Mouse (Mus musculus): Measurements from ENCODE around the gene Wbp1.

Gene Wbp1

DNA sequence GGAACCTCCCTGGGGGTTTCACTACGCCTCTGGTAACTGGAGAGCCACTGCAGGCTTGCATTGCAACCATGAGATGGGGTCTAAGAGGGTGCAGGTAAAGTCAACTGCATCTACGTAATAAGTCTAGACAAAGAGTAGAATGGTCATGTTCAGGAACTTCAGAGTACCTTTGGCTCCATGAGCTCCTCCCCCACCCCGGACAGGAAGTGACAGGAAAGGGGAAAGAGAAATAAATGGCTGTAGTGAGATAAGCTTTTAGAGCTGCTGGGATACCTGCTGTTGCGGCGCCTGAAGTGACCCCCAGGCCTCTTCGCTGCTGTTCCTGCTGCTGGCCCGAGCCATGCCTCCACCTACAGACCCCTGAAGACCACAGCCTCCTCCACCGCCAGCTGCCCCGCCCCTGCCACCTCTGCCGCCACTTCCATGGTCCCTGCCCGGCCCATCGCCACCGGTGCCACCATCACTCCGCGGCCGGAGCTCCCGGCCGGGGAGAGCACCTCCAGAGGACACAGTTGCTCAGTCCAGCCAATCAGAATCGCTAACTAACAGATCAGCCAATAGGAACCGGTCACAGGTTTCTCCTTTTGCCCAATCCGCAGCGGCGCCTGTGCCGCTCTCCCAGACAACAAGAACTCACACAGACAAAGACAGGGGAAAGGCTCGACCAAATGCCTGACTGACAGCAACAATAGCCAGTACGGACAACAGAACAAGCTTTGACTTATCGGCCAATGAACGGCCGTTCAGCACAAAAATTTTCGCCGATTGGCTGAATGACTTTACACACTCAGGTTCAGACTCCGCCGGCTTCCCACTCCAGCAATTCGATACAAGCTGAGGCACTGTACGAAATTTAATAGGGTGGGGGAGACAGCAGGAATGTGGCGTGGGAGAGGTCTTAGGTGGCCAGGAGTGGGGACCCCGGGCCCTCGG, at the start of gene Wbp1:
Wbp1 (minus strand) TSS at position 630 of the 933 bp plus-strand sequence.
- DNase-seq (ENCODE audit: low spot score) = peak; percentile 99

DNA sequence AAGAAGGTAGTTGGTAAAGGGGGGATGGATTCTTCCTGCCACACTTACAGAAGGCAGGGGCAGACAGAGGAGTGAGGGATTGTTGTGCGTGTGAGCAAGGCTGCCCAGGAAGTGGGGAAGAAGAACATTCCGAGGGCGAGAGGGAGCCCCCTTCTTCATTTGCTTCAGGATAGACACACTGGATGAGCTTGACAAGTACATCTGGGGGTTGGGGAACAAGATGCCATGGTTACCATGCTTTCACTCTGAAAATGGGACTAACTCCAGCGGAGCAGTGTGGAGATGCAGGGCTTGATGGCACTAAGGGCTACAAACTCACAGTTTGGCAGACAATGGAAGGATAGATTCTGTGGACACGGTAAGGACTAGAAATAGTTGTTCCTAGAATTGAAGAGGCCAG, 49.7 kb upstream of the Wbp1 start:
- DNase-seq (ENCODE audit: low spot score) = no peak

GRCm38 (mm10) chr6:83169872-83170271, 48.5 kb upstream of the Wbp1 start:
- no peak for DNase-seq (ENCODE audit: low spot score)

- DNase-seq (ENCODE audit: low spot score) = peak; percentile 60
Observed at GRCm38 (mm10) chr6:83166243-83166630, 44.9 kb upstream of the Wbp1 start.

DNA sequence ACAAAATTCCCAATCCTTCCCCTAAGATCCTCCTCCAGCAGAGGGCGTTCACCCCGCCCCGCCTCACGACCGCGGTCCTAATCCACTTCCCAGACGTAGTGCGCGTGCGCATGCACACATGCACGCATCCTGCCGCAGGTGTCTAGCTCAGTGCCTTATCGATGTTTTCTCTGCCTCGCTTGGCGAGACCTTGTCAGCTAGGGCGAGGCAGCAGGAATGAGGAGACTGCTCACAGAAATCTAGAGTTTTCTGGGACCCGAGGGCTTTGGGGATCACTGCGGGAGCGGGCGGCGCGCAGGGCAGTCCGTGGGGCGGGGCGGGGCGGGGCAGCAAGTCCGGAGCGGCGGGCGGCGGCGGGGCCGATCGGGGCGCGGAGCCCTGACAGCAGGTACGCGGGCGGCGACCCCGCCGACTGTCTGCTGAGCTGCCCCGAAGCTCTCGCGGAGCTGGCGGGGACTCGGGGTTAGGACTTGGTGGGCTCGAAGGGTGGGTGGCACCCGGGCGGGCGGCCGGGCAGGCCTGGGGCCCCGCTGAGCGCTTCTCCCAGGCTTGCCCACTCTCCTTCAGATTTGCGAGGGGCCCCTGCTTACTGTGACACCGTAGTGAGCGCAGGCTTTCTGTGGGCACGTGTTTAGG, 44.4 kb upstream of the Wbp1 start, which contains the start of gene Dctn1:
Dctn1 (plus strand) TSS at position 314 of the 636 bp plus-strand sequence.
- peak; percentile 94 for DNase-seq (ENCODE audit: low spot score)

GRCm38 (mm10) chr6:83165026-83165606, 43.8 kb upstream of the Wbp1 start:
- DNase-seq (ENCODE audit: low spot score) = no peak

DNA sequence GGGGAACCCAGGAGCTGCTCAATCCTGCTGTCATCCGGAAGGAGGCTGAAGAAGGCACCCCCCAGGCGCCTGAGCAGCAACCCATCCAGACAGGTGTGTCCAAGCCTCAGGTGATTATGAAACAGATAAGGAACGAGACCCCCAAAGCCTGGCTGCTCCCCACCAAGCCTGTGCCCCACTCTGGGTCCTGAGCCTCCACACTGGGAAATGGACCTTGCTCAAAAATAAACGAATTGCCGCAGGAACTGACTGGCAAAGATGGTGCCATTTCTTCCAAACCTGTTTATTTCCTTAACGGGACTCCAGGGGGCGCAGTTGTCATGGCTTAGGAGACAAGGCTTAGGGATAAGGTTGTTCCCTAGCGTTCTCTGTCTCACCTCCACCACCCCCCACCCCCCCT, 41.3 kb upstream of the Wbp1 start:
- DNase-seq (ENCODE audit: low spot score) = peak; percentile 74

DNA sequence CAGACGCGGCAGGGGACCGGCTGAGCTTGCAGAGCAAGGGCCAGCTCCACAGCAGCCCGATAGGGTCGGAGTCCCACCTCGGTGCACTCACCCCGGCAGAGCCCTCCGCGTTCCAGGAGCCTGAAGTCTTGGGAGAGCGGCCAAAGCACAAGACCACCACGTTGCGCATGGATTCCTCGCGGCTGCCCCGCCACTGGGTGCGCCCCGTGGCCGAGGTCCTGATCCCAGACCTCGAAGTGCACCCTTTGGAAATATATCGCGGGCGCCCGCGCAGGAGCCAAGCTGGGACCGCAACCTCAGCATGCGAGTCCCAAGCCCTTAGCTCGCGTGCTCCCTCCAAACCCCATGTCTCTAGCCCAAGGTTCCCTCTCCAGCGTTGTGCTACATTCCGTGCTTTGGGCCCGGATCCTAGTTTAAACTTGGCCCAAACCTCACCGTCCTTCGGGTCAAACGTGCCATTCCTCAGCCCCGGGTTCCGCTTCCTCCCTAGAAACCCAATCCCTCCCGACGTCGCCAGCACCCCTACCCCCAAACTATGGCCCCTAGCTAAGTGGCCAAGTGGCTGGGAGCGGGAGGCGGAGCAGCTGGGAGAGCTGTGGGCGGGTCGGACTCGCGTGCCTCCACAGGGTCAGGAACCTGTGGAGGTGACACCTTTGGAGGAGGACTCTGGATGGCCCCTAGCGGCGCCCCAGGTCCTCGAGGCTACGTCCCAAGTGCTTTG, 40.7 kb upstream of the Wbp1 start:
- no peak for DNase-seq (ENCODE audit: low spot score)

- DNase-seq (ENCODE audit: low spot score) = no peak
Observed at GRCm38 (mm10) chr6:83161442-83161841, 40.1 kb upstream of the Wbp1 start.

DNA sequence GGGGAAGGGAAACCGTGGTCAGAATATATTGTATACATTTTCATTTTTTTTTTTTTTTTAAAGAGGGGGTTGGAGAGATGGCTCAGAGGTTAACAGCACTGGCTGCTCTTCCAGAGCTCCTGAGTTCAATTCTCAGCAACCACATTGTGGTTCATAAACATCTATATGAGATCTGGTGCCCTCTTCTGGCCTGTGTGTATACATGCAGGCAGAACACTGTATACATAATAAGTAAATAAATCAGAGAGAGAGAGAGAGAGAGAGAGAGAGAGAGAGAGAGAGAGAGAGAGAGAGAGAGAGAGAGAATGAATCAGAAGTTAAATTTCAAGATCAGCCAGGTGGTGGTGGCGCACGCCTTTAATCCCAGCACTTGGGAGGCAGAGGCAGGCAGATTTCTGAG, 38.1 kb upstream of the Wbp1 start:
- peak; percentile 83 for DNase-seq (ENCODE audit: low spot score)

- peak; percentile 86 for DNase-seq (ENCODE audit: low spot score)
Observed at GRCm38 (mm10) chr6:83156259-83156684, 34.9 kb upstream of the Wbp1 start, which contains the start of the genes Wdr54 and 1700003E16Rik. Gene Wdr54, minus strand, starts transcription at chr6:83156397. Gene 1700003E16Rik, plus strand, starts transcription at chr6:83156404.

GRCm38 (mm10) chr6:83155552-83156238, 34.3 kb upstream of the Wbp1 start:
- peak; percentile 57 for DNase-seq (ENCODE audit: low spot score)

GRCm38 (mm10) chr6:83153485-83153884, 32.1 kb upstream of the Wbp1 start:
- DNase-seq (ENCODE audit: low spot score) = no peak

- no peak for DNase-seq (ENCODE audit: low spot score)
Observed at GRCm38 (mm10) chr6:83153038-83153437, 31.7 kb upstream of the Wbp1 start.

- DNase-seq (ENCODE audit: low spot score) = no peak
Observed at GRCm38 (mm10) chr6:83151721-83152120, 30.4 kb upstream of the Wbp1 start.

DNA sequence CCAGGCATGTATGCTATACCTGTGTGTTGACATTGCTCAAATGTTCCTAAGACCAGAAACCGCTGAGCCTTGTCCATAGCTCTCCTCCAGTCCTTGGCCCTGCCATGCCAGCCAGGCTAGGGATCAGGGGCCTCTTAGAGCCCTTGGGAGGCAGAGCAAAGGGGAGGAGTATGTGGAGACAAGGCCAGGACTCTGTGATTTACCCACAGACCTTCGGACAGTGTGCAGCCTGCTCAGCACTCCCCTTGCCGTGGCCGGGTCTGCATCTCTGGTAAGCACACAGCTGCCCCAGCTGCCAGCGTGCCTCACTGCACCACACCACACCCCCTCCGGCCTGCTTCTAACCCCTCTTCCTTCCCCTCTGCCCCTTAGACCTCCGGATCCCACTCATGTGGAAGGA, 25.9 kb upstream of the Wbp1 start:
- DNase-seq (ENCODE audit: low spot score) = no peak

DNA sequence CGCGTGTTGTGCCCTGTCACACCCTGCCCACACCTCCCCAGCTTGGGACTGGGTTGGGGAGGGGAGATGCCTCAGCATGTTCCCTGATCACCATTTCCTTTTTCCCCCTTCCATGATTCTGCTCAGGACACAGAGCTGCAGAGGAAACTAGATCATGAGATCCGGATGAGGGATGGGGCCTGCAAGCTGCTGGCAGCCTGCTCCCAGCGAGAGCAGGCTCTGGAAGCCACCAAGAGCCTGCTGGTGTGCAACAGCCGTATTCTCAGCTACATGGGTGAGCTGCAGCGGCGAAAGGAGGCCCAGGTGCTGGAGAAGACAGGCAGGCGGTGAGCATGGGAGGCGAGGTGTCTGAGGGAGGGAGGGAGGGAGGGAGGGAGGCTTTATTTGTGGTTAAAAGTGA, 24.4 kb upstream of the Wbp1 start:
- no peak for DNase-seq (ENCODE audit: low spot score)

- DNase-seq (ENCODE audit: low spot score) = peak; percentile 32
Observed at GRCm38 (mm10) chr6:83145209-83145608, 23.9 kb upstream of the Wbp1 start.

- DNase-seq (ENCODE audit: low spot score) = peak; percentile 36
Observed at GRCm38 (mm10) chr6:83142886-83143285, 21.5 kb upstream of the Wbp1 start.

GRCm38 (mm10) chr6:83142211-83142731, 20.9 kb upstream of the Wbp1 start:
- peak; percentile 87 for DNase-seq (ENCODE audit: low spot score)

DNA sequence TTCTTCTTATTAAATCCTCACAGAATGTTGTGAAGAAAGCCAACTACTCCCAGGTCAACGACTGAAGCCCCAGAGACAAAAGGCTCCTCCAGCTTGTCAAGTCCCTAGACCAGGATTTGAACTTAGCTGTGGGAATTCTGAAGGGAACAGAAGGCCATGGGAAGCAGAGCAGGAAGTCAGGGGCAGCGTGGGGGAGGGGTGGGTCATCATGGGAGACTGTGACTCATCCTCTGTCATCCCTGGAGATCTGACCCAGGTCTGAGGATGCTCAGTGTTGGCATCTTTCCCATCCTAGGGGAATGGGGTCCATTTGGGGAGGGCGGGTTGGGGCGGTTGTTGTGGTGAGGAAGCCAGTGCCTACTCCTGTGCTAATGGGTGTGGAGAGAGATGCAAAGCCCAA, 20.3 kb upstream of the Wbp1 start:
- DNase-seq (ENCODE audit: low spot score) = peak; percentile 83

Measured in MN1 (cell line).